Mouse (Mus musculus): Measurements from ENCODE around the gene Vhl.
"Not testable (repeated sequence)": the region's sequence is repeated elsewhere in the genome, so short reads cannot be mapped to it uniquely, and the experiment has no call there.

- TF ChIP-seq CTCF (IDR thresholded peaks at IDR 0.05 in 2 of 3, conservative IDR thresholded peaks at IDR 0.05 in 1 of 3; ENCODE audit: control insufficient read depth in 1 of 3, insufficient read depth in 1 of 3, low read depth in 2 of 3, low read length in 3 of 3, poor library complexity in 1 of 3, severe bottlenecking in 1 of 3): peak in 2 of 3 experiments; percentile 27 to 36; a peak in 3 of 6 replicates
- not testable (repeated sequence) for TF ChIP-seq MYC (IDR thresholded peaks at IDR 0.05; ENCODE audit: low read depth, low read length); EP300 (IDR thresholded peaks at IDR 0.05; ENCODE audit: low read depth in 1 of 2, low read length in 2 of 2); JUND (IDR thresholded peaks at IDR 0.05; ENCODE audit: low read depth, low read length); ZMIZ1 (IDR thresholded peaks at IDR 0.05; ENCODE audit: low read depth, low read length); E2F4 (IDR thresholded peaks at IDR 0.05; ENCODE audit: borderline replicate concordance, low read depth, low read length); MEF2A (IDR thresholded peaks at IDR 0.05; ENCODE audit: extremely low read depth, insufficient replicate concordance, low read depth, low read length, poor library complexity, severe bottlenecking); POLR2A (IDR thresholded peaks at IDR 0.05; ENCODE audit: control insufficient read depth in 1 of 2, insufficient read depth in 1 of 2, low read depth in 1 of 2, low read length in 2 of 2, poor library complexity in 1 of 2); SIN3A (IDR thresholded peaks at IDR 0.05; ENCODE audit: low read length); TAL1 (IDR thresholded peaks at IDR 0.05; ENCODE audit: low read length); MXI1 (IDR thresholded peaks at IDR 0.05; ENCODE audit: low read depth, low read length); MAX (IDR thresholded peaks at IDR 0.05; ENCODE audit: low read length)
Measured at GRCm38 (mm10) chr6:113672029-113672428, 48.3 kb downstream of the Vhl start.

Data from MEL (cell line).